Mouse (Mus musculus) thymus, adult 2 months (tissue): ENCODE measurements around the gene Sectm1b.

ENCODE experiments used
- CTCF ChIP-seq: fragments of 200-500 bp; IDR thresholded peaks from 2 replicates; pipeline ENCODE4 v1.5.1; 2012; ENCODE audit warnings: mild to moderate bottlenecking, control low read depth, low read length, moderate library complexity, borderline replicate concordance; ENCODE audit not compliant: control insufficient read depth, poor library complexity, insufficient read depth; ENCODE audit errors: extremely low read depth
- POLR2A ChIP-seq: fragments of 200-500 bp; IDR thresholded peaks from 2 replicates; pipeline ENCODE4 v1.6.1; 2012; ENCODE audit warnings: mild to moderate bottlenecking, low read length, control low read depth, moderate library complexity; ENCODE audit not compliant: control insufficient read depth, poor library complexity, insufficient read depth; ENCODE audit errors: extremely low read depth

DNA sequence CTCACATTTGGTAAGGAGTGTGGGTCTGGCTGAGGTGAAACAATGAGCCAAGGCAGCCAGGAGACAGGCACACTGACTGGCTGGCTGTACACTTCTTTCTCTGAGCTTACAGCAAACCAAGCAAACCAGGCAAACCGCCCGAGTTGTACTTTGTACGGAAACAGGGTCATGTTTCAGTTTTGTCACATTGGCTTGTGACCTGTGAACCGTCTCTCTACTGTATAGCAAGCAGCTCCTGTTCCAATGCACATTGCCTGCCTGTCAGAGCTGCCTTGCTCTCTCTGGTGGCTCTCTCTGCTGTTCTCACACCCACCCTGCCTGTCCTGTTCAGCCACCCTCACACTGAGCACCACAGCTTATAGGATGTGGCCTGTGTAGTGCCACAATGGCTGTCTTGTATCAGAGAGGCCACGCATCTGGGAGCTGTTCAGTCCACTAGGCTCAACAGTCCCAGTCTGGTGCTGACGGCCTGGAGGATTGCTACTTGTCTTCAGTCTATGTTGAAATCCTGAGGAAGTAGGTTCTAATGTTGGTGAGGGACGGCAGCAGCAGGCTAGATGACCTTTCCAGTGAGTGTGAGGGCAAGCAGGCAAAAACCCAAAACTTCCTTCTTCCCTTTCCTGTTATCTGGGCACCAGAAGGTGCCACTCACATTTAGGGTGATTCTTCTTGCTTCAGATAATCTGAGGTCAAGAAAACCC lies 6.7 kb downstream of the Sectm1b start:
- TF ChIP-seq POLR2A (no peak), CTCF (no peak)
